Mouse (Mus musculus) kidney, postnatal 14 days (tissue): ENCODE measurements around the gene Jag1.

Experiments used
- DNase-seq: peaks from one replicate; pipeline ENCODE4 v3.0.0; 2022; ENCODE audit warnings: mixed read lengths

Jag1 gene

DNA sequence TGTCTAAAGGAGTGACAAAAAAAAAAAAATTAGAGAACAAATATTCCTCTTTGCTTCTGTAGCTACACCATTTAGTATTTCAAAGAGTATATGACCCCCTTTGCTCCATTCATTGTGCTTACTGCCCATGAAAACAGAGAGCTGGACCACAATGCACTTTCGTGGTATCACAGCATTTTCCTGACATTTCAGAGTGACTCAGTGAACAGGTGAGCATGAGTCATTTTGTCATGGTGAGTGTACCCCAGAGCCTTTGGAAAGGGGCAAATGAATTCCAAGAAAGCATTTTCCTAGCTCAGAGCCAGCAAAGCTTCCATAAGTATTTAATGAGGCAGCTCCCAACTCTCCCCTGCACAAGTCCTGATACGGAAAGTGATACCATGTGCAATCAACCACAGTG, 72.3 kb downstream of the Jag1 start:
- no peak for DNase-seq
